Mouse (Mus musculus) midbrain, embryonic 11.5 days (tissue): ENCODE measurements around the gene Ank2. TPM values are rescaled to one million over a fixed set of nuclear protein-coding genes. Genes with fewer than 3 reads are reported as not detected.

Source experiments
- ATAC-seq: fragments of 200-750 bp; cut with Nextera tagmentation; 2 replicates; pipeline ENCODE4 v1.8.0; 2017; ENCODE audit warnings: moderate TSS enrichment, moderate library complexity; ENCODE audit not compliant: low FRiP score
- DNase-seq: peaks from one replicate; pipeline ENCODE4 v3.0.0; 2015; ENCODE audit warnings: low spot score; ENCODE audit errors: missing footprints
- H3K27ac ChIP-seq: fragments of 300-500 bp; sonication (generic); 2 replicates; pipeline ENCODE4 v1.5.1; 2014; ENCODE audit warnings: low read depth, low read length
- H3K27me3 ChIP-seq: fragments of 300-500 bp; sonication (generic); 2 replicates; pipeline ENCODE4 v1.6.1; 2014; ENCODE audit warnings: mild to moderate bottlenecking, low read length, moderate library complexity, mixed read lengths; ENCODE audit not compliant: control insufficient read depth, insufficient read depth
- H3K36me3 ChIP-seq: fragments of 300-500 bp; sonication (generic); 2 replicates; pipeline ENCODE4 v1.6.1; 2014; ENCODE audit warnings: mild to moderate bottlenecking, low read length, moderate library complexity, mixed read lengths; ENCODE audit not compliant: control insufficient read depth, insufficient read depth
- H3K4me1 ChIP-seq: fragments of 300-500 bp; sonication (generic); 2 replicates; pipeline ENCODE4 v1.6.1; 2014; ENCODE audit warnings: low read length; ENCODE audit not compliant: control insufficient read depth, insufficient read depth
- H3K4me2 ChIP-seq: fragments of 300-500 bp; sonication (generic); 2 replicates; pipeline ENCODE4 v1.6.1; 2014; ENCODE audit warnings: mild to moderate bottlenecking, moderate library complexity
- H3K4me3 ChIP-seq: fragments of 300-500 bp; sonication (generic); 2 replicates; pipeline ENCODE4 v1.5.1; 2014; ENCODE audit warnings: low read depth, low read length
- H3K9ac ChIP-seq: fragments of 300-500 bp; sonication (generic); 2 replicates; pipeline ENCODE4 v1.6.1; 2014; ENCODE audit warnings: low read length
- H3K9me3 ChIP-seq: fragments of 300-500 bp; sonication (generic); 2 replicates; pipeline ENCODE4 v1.6.1; 2016; ENCODE audit warnings: low read length; ENCODE audit not compliant: control insufficient read depth
- WGBS: fragments of 180-500 bp; shearing (Covaris S2); extraction: QIAGEN DNeasy Blood & Tissue Kit; methylation state at CpG from one replicate; pipeline ENCODE4 v1.1.7; 2014; 5-methylcytosine and 5-hydroxymethylcytosine counted together
- polyA plus RNA-seq: library from polyadenylated mRNA; unstranded; fragments of >200 nt; fragmentation: Nextera tagmentation; extraction: Ambion mirVana; gene quantifications from 2 replicates; pipeline ENCODE4 v1.2.1, GENCODE M21; 2014

Ank2 gene
- polyA plus RNA-seq, 1 experiment from 2014 or later = 66.6 TPM

- DNase-seq = no peak
- Histone ChIP-seq H3K36me3 (no peaks in the 10 kb centered on the region), H3K4me3 (no peak overlapping the region), H3K4me2 (no peak overlapping the region), H3K4me1 (peaks cover 7% of the 10 kb centered on the region), H3K27ac (no peak overlapping the region), H3K9ac (no peak overlapping the region), H3K9me3 (no peaks in the 10 kb centered on the region), H3K27me3 (no peaks in the 10 kb centered on the region)
- WGBS = 27% methylated on average over 6 of the region's 6 CpGs
- peak; percentile 57; the same call in 1 of the 2 replicates for ATAC-seq
These were observed 195.1 kb downstream of the Ank2 start for GRCm38 (mm10) chr3:127303957-127304553.

- Histone ChIP-seq H3K27me3 (no peaks in the 10 kb centered on the region), H3K9ac (no peak overlapping the region), H3K36me3 (no peaks in the 10 kb centered on the region), H3K27ac (no peak overlapping the region), H3K9me3 (no peaks in the 10 kb centered on the region), H3K4me1 (peaks cover 7% of the 10 kb centered on the region), H3K4me2 (no peak overlapping the region), H3K4me3 (no peak overlapping the region)
- 76% methylated on average over 4 of the region's 4 CpGs for WGBS
- DNase-seq = no peak
- no peak for ATAC-seq
These were observed 196.1 kb downstream of the Ank2 start for GRCm38 (mm10) chr3:127303041-127303440.

GRCm38 (mm10) chr3:127300790-127301189 is 198.4 kb downstream of the Ank2 start:
- Histone ChIP-seq H3K4me3 (no peak overlapping the region), H3K4me2 (no peak overlapping the region), H3K36me3 (no peaks in the 10 kb centered on the region), H3K9ac (no peak overlapping the region), H3K27ac (no peak overlapping the region), H3K4me1 (peaks cover 10% of the 10 kb centered on the region), H3K27me3 (no peaks in the 10 kb centered on the region), H3K9me3 (no peaks in the 10 kb centered on the region)
- DNase-seq (no peak), ATAC-seq (no peak)

GRCm38 (mm10) chr3:127295921-127296320 is 203.2 kb downstream of the Ank2 start:
- no peak overlapping the region for H3K4me3 ChIP-seq
- 76% methylated on average over 6 of the region's 6 CpGs for WGBS
- no peaks in the 10 kb centered on the region for H3K27me3 ChIP-seq
- H3K27ac ChIP-seq = peak overlapping the region; percentile 1; the same call in 1 of the 2 replicates
- DNase-seq (no peak), ATAC-seq (no peak)
- H3K36me3 ChIP-seq = no peaks in the 10 kb centered on the region
- no peak overlapping the region for H3K9ac ChIP-seq
- no peak overlapping the region for H3K4me2 ChIP-seq
- peaks cover 19% of the 10 kb centered on the region for H3K4me1 ChIP-seq
- no peaks in the 10 kb centered on the region for H3K9me3 ChIP-seq

GRCm38 (mm10) chr3:127294610-127295349 is 204.4 kb downstream of the Ank2 start:
- 68% methylated on average over 9 of the region's 9 CpGs for WGBS
- Histone ChIP-seq H3K4me2 (peak overlapping the region; percentile 25; the same call in 1 of the 2 replicates), H3K4me1 (peaks cover 16% of the 10 kb centered on the region), H3K27ac (peak overlapping the region; percentile 88), H3K9me3 (no peaks in the 10 kb centered on the region), H3K4me3 (no peak overlapping the region), H3K36me3 (no peaks in the 10 kb centered on the region), H3K9ac (peak overlapping the region; percentile 28; the same call in 1 of the 2 replicates), H3K27me3 (no peaks in the 10 kb centered on the region)
- DNase-seq (no peak), ATAC-seq (peak; percentile 50; the same call in 1 of the 2 replicates)

GRCm38 (mm10) chr3:127294079-127294478 is 205.1 kb downstream of the Ank2 start:
- peak; percentile 90 for ATAC-seq
- WGBS = 27% methylated on average over 14 of the region's 14 CpGs

GRCm38 (mm10) chr3:127293479-127293874 is 205.7 kb downstream of the Ank2 start:
- Histone ChIP-seq H3K4me1 (peaks cover 18% of the 10 kb centered on the region), H3K9me3 (no peaks in the 10 kb centered on the region), H3K27ac (peak overlapping the region; percentile 88), H3K9ac (no peak overlapping the region), H3K36me3 (no peaks in the 10 kb centered on the region), H3K4me3 (no peak overlapping the region), H3K4me2 (no peak overlapping the region), H3K27me3 (no peaks in the 10 kb centered on the region)
- no peak for DNase-seq
- 62% methylated on average over 9 of the region's 9 CpGs for WGBS
- peak; percentile 25; the same call in 1 of the 2 replicates for ATAC-seq

More at GRCm38 (mm10) chr3:127294079-127294478, 205.1 kb downstream of the Ank2 start:
- Histone ChIP-seq H3K4me2 (peak overlapping the region; percentile 25; the same call in 1 of the 2 replicates), H3K9ac (peak overlapping the region; percentile 28; the same call in 1 of the 2 replicates), H3K27ac (peak overlapping the region; percentile 88), H3K36me3 (no peaks in the 10 kb centered on the region), H3K9me3 (no peaks in the 10 kb centered on the region), H3K4me1 (peaks cover 16% of the 10 kb centered on the region), H3K4me3 (no peak overlapping the region), H3K27me3 (no peaks in the 10 kb centered on the region)
- peak; percentile 92 for DNase-seq

- ATAC-seq (no peak), DNase-seq (no peak)
- Histone ChIP-seq H3K4me3 (no peak overlapping the region), H3K4me2 (no peak overlapping the region), H3K27ac (peak overlapping the region; percentile 6), H3K4me1 (peaks cover 18% of the 10 kb centered on the region), H3K36me3 (no peaks in the 10 kb centered on the region), H3K9me3 (no peaks in the 10 kb centered on the region), H3K27me3 (no peaks in the 10 kb centered on the region), H3K9ac (no peak overlapping the region)
- WGBS = 88% methylated on average over 10 of the region's 10 CpGs
These were observed 206.2 kb downstream of the Ank2 start for GRCm38 (mm10) chr3:127292864-127293478.

GRCm38 (mm10) chr3:127282277-127282676 is 216.9 kb downstream of the Ank2 start:
- DNase-seq (no peak), ATAC-seq (no peak)
- Histone ChIP-seq H3K4me3 (no peak overlapping the region), H3K9ac (no peak overlapping the region), H3K4me1 (no peaks in the 10 kb centered on the region), H3K9me3 (no peaks in the 10 kb centered on the region), H3K27ac (no peak overlapping the region), H3K4me2 (no peak overlapping the region), H3K27me3 (no peaks in the 10 kb centered on the region), H3K36me3 (no peaks in the 10 kb centered on the region)
- WGBS = 91% methylated on average over 5 of the region's 5 CpGs
